Mouse (Mus musculus): ENCODE measurements around the gene Btbd11. TPM values are rescaled to one million over a fixed set of nuclear protein-coding genes. Genes with fewer than 3 reads are reported as not detected.

Gene Btbd11
- polyA plus RNA-seq, 1 experiment from 2014 or later: 19.4 TPM

DNA sequence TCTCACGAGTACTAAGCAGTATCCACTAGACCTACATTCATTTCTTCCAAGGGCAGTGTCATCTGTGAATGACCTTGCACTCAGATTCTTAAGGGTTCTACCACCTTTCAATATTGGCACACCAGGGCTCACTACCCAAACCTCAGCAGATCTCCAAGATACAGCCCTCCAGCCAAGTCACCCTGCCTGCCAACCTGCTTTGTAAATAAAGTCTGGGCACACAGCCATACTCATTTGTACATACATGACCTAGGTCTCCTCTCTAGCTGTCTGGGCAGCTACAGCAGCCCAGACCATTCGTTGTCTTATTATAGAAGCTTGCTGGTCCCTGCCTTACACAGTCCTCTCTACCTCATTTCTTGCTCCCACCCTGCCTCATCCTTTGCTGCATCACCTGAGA lies 15.3 kb upstream of the Btbd11 start:
- WGBS: 86% methylated on average over 2 of the region's 2 CpGs

GRCm38 (mm10) chr10:85372108-85372507 lies 14.5 kb upstream of the Btbd11 start:
- H3K9ac ChIP-seq (replicated peaks; ENCODE audit: low read length): no peak overlapping the region
- no peak overlapping the region for H3K27ac ChIP-seq (replicated peaks; ENCODE audit: low read depth, low read length)
- no peak overlapping the region for H3K4me2 ChIP-seq (ENCODE audit: low read length)
- no peaks in the 10 kb centered on the region for H3K27me3 ChIP-seq (ENCODE audit: control insufficient read depth, insufficient read depth, low read length)
- no peaks in the 10 kb centered on the region for H3K4me1 ChIP-seq (ENCODE audit: control insufficient read depth, insufficient read depth, low read length)
- H3K9me3 ChIP-seq (ENCODE audit: control insufficient read depth, low read length): no peaks in the 10 kb centered on the region
- no peaks in the 10 kb centered on the region for H3K36me3 ChIP-seq (ENCODE audit: control insufficient read depth, insufficient read depth, low read length)
- ATAC-seq (ENCODE audit: low FRiP score, low TSS enrichment): no peak
- 82% methylated on average over 4 of the region's 4 CpGs for WGBS
- H3K4me3 ChIP-seq (replicated peaks; ENCODE audit: low read depth, low read length): no peak overlapping the region
- DNase-seq: no peak

More for the DNA sequence above, 15.3 kb upstream of the Btbd11 start:
- no peak overlapping the region for H3K27ac ChIP-seq (replicated peaks; ENCODE audit: low read depth, low read length)
- H3K36me3 ChIP-seq (ENCODE audit: control insufficient read depth, insufficient read depth, low read length): no peaks in the 10 kb centered on the region
- no peak for ATAC-seq (ENCODE audit: low FRiP score, low TSS enrichment)
- no peaks in the 10 kb centered on the region for H3K27me3 ChIP-seq (ENCODE audit: control insufficient read depth, insufficient read depth, low read length)
- no peaks in the 10 kb centered on the region for H3K9me3 ChIP-seq (ENCODE audit: control insufficient read depth, low read length)
- H3K4me1 ChIP-seq (ENCODE audit: control insufficient read depth, insufficient read depth, low read length): no peaks in the 10 kb centered on the region
- H3K4me2 ChIP-seq (ENCODE audit: low read length): no peak overlapping the region
- H3K4me3 ChIP-seq (replicated peaks; ENCODE audit: low read depth, low read length): no peak overlapping the region
- DNase-seq: no peak
- no peak overlapping the region for H3K9ac ChIP-seq (replicated peaks; ENCODE audit: low read length)

DNA sequence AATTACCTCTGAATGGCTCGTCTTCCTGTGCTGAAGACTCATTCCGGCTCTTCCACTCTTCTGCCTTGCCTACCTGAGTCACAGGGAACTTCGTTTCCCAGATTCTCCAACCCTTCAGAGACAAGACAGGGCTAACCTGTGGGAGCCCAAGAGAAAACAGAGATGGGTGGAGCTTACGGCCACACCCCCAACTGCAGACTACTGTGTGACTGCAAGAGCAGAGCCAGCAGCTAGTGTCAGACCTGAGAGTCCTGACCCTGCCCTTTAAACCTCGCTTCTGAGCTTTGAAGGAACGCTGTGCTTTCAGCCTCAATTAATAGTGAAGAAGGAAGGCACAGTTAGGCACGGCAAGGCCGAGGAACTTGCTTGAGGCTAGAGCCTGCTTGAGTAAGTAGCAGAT lies 7.6 kb upstream of the Btbd11 start:
- H3K4me2 ChIP-seq (ENCODE audit: low read length): no peak overlapping the region
- WGBS: 27% methylated on average over 8 of the region's 8 CpGs
- no peak for DNase-seq
- H3K9me3 ChIP-seq (ENCODE audit: control insufficient read depth, low read length): no peaks in the 10 kb centered on the region
- no peak overlapping the region for H3K9ac ChIP-seq (replicated peaks; ENCODE audit: low read length)
- no peaks in the 10 kb centered on the region for H3K36me3 ChIP-seq (ENCODE audit: control insufficient read depth, insufficient read depth, low read length)
- H3K4me1 ChIP-seq (ENCODE audit: control insufficient read depth, insufficient read depth, low read length): no peaks in the 10 kb centered on the region
- no peak overlapping the region for H3K27ac ChIP-seq (replicated peaks; ENCODE audit: low read depth, low read length)
- no peak for ATAC-seq (ENCODE audit: low FRiP score, low TSS enrichment)
- H3K27me3 ChIP-seq (ENCODE audit: control insufficient read depth, insufficient read depth, low read length): no peaks in the 10 kb centered on the region
- H3K4me3 ChIP-seq (replicated peaks; ENCODE audit: low read depth, low read length): no peak overlapping the region

GRCm38 (mm10) chr10:85382981-85383380 lies 3.6 kb upstream of the Btbd11 start:
- DNase-seq (no peak), ATAC-seq (ENCODE audit: low FRiP score, low TSS enrichment) (no peak)
- H3K27ac ChIP-seq (replicated peaks; ENCODE audit: low read depth, low read length): no peak overlapping the region
- peaks cover 4% of the 10 kb centered on the region for H3K4me1 ChIP-seq (ENCODE audit: control insufficient read depth, insufficient read depth, low read length)
- no peaks in the 10 kb centered on the region for H3K36me3 ChIP-seq (ENCODE audit: control insufficient read depth, insufficient read depth, low read length)
- no peak overlapping the region for H3K9ac ChIP-seq (replicated peaks; ENCODE audit: low read length)
- H3K4me2 ChIP-seq (ENCODE audit: low read length): no peak overlapping the region
- WGBS: 94% methylated on average over 7 of the region's 7 CpGs
- H3K9me3 ChIP-seq (ENCODE audit: control insufficient read depth, low read length): no peaks in the 10 kb centered on the region
- H3K4me3 ChIP-seq (replicated peaks; ENCODE audit: low read depth, low read length): no peak overlapping the region
- H3K27me3 ChIP-seq (ENCODE audit: control insufficient read depth, insufficient read depth, low read length): no peaks in the 10 kb centered on the region

DNA sequence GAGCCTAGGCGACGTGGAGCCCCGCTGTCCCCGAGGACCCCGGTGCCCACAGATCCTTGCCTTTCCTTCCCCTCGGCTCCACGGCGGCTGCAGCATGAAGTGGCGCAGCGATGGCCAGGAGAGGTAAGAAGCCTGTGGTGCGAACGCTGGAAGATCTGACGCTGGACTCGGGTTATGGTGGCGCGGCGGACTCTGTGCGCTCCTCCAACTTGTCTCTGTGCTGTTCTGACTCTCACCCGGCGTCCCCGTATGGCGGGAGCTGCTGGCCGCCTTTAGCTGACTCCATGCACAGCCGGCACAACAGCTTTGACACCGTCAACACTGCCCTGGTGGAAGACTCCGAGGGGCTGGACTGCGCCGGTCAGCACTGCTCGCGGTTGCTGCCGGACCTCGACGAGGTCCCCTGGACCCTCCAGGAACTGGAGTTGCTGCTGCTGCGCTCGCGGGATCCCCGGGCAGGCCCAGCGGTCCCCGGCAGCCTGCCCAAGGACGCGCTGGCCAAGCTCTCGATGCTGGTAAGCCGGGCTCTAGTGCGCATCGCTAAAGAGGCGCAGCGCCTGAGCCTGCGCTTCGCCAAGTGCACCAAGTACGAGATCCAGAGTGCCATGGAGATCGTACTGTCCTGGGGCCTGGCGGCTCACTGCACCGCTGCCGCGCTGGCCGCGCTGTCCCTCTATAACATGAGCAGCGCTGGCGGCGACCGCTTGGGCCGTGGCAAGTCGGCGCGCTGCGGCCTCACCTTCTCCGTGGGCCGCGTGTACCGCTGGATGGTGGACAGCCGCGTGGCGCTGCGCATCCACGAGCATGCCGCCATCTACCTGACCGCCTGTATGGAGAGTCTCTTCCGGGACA lies 831 bp downstream of the Btbd11 start:
- Histone ChIP-seq H3K27me3 (ENCODE audit: control insufficient read depth, insufficient read depth, low read length) (no peaks in the 10 kb centered on the region), H3K9me3 (ENCODE audit: control insufficient read depth, low read length) (no peaks in the 10 kb centered on the region), H3K4me2 (ENCODE audit: low read length) (peak overlapping the region; percentile 100), H3K9ac (replicated peaks; ENCODE audit: low read length) (peak overlapping the region; percentile 71), H3K27ac (replicated peaks; ENCODE audit: low read depth, low read length) (peak overlapping the region; percentile 72), H3K4me1 (ENCODE audit: control insufficient read depth, insufficient read depth, low read length) (peaks cover 26% of the 10 kb centered on the region), H3K4me3 (replicated peaks; ENCODE audit: low read depth, low read length) (peak overlapping the region; percentile 61), H3K36me3 (ENCODE audit: control insufficient read depth, insufficient read depth, low read length) (no peaks in the 10 kb centered on the region)
- DNase-seq (peak; percentile 75), ATAC-seq (ENCODE audit: low FRiP score, low TSS enrichment) (peak; percentile 35; the same call in 1 of the 2 replicates)
- under 1% methylated on average over 77 of the region's 78 CpGs for WGBS

GRCm38 (mm10) chr10:85388071-85388750 lies 1.6 kb downstream of the Btbd11 start:
- Histone ChIP-seq H3K9me3 (ENCODE audit: control insufficient read depth, low read length) (no peaks in the 10 kb centered on the region), H3K27me3 (ENCODE audit: control insufficient read depth, insufficient read depth, low read length) (no peaks in the 10 kb centered on the region), H3K4me2 (ENCODE audit: low read length) (peak overlapping the region; percentile 100), H3K9ac (replicated peaks; ENCODE audit: low read length) (peak overlapping the region; percentile 71), H3K36me3 (ENCODE audit: control insufficient read depth, insufficient read depth, low read length) (no peaks in the 10 kb centered on the region), H3K4me3 (replicated peaks; ENCODE audit: low read depth, low read length) (peak overlapping the region; percentile 61), H3K4me1 (ENCODE audit: control insufficient read depth, insufficient read depth, low read length) (peaks cover 27% of the 10 kb centered on the region), H3K27ac (replicated peaks; ENCODE audit: low read depth, low read length) (peak overlapping the region; percentile 72; the same call in 1 of the 2 replicates)
- peak; percentile 3; the same call in 1 of the 2 replicates for ATAC-seq (ENCODE audit: low FRiP score, low TSS enrichment)
- DNase-seq: peak; percentile 56
- WGBS: under 1% methylated on average over 50 of the region's 50 CpGs

DNA sequence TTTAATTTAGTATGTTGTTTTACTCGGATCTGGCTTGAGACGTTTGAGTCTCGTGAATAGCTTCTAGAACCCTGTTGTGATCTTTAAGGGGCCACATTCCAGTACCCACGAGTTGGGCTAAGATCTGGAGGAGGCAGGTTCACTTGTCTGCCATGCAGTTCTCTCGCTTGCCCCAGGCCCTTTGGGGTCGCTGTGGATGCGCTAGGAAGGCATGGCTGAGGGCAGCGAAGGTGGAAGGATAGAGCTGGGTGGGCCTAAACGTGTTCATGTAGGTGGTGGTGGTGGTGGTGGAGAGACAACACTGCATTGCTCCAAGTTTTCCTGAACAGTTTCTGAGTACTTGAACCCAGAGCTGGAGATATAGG lies 2.1 kb downstream of the Btbd11 start:
- WGBS: under 1% methylated on average over 9 of the region's 9 CpGs
- DNase-seq (peak; percentile 80), ATAC-seq (ENCODE audit: low FRiP score, low TSS enrichment) (no peak)

DNA sequence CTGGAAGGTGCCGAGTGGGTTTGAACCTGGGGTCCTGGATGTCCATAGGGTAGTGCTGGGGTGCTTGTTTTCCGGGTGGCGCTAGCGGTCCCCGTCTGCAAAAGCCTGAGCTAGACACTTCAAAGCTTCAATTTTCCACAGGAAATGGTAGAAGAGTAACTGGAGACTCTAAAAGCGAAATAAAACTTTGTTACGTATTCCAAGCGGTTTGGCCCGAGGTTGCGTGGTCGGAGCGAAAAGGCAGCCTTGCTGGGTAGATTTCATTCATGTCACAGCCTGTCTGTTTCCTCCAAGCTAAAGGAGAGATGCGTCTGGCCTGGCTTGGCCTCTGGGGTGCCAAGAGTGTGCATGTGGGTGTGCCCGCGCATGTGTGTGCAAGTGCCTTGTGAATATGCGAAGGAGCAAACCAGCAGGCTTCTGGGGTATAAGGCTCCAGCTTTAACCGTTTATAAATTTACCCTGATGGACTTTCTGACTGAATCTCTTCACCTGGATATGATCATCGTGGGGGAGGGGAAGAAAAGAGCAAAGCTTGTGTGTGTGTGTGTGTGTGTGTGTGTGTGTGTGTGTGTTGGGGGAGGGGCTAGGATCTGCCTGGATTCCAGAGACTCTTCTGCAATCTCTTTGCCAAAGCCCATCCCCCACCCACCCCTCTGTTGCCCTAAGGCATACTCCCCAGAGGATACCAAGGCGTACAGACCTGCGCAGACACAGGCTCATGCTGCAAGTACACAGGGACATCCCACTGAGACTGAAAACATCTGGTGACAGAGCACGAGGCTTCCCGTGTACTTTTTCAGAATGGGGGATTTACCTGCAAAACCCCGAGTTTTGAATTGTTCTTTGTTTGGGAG lies 2.9 kb downstream of the Btbd11 start:
- no peaks in the 10 kb centered on the region for H3K9me3 ChIP-seq (ENCODE audit: control insufficient read depth, low read length)
- H3K4me2 ChIP-seq (ENCODE audit: low read length): peak overlapping the region; percentile 100
- H3K4me1 ChIP-seq (ENCODE audit: control insufficient read depth, insufficient read depth, low read length): peaks cover 35% of the 10 kb centered on the region
- 48% methylated on average over 23 of the region's 23 CpGs for WGBS
- no peaks in the 10 kb centered on the region for H3K36me3 ChIP-seq (ENCODE audit: control insufficient read depth, insufficient read depth, low read length)
- H3K27me3 ChIP-seq (ENCODE audit: control insufficient read depth, insufficient read depth, low read length): no peaks in the 10 kb centered on the region
- ATAC-seq (ENCODE audit: low FRiP score, low TSS enrichment) (no peak), DNase-seq (peak; percentile 61)
- peak overlapping the region; percentile 61 for H3K4me3 ChIP-seq (replicated peaks; ENCODE audit: low read depth, low read length)
- H3K9ac ChIP-seq (replicated peaks; ENCODE audit: low read length): peak overlapping the region; percentile 26; the same call in 1 of the 2 replicates
- no peak overlapping the region for H3K27ac ChIP-seq (replicated peaks; ENCODE audit: low read depth, low read length)

More for the DNA sequence above, 2.1 kb downstream of the Btbd11 start:
- Histone ChIP-seq H3K9me3 (ENCODE audit: control insufficient read depth, low read length) (no peaks in the 10 kb centered on the region), H3K4me2 (ENCODE audit: low read length) (peak overlapping the region; percentile 100), H3K4me1 (ENCODE audit: control insufficient read depth, insufficient read depth, low read length) (peaks cover 32% of the 10 kb centered on the region), H3K4me3 (replicated peaks; ENCODE audit: low read depth, low read length) (peak overlapping the region; percentile 61), H3K36me3 (ENCODE audit: control insufficient read depth, insufficient read depth, low read length) (no peaks in the 10 kb centered on the region), H3K9ac (replicated peaks; ENCODE audit: low read length) (peak overlapping the region; percentile 71; the same call in 1 of the 2 replicates), H3K27me3 (ENCODE audit: control insufficient read depth, insufficient read depth, low read length) (no peaks in the 10 kb centered on the region), H3K27ac (replicated peaks; ENCODE audit: low read depth, low read length) (no peak overlapping the region)

Data from midbrain, embryonic 14.5 days (tissue).